Mouse (Mus musculus) CH12.LX (cell line): ENCODE data around the gene Sfxn3. TPM values are rescaled to one million over a fixed set of nuclear protein-coding genes. Genes with fewer than 3 reads are reported as not detected.

Experiments
- DNase-seq: peaks from one replicate; pipeline ENCODE4 v3.0.0-alpha.2; 2013; ENCODE audit errors: extremely low read depth
- H3K27ac ChIP-seq: 2 replicates; pipeline ENCODE4 v1.5.1; 2012; ENCODE audit warnings: low read depth, mild to moderate bottlenecking, control low read depth, moderate library complexity; ENCODE audit not compliant: insufficient read depth
- H3K27me3 ChIP-seq: replicated peaks from 2 replicates; pipeline ENCODE3; 2012; ENCODE audit warnings: inconsistent platforms
- H3K36me3 ChIP-seq, 2 experiments: replicated peaks in 1 of 2; 2 replicates each; pipeline versions ENCODE3 to v1.6.1; 2012; ENCODE audit warnings: inconsistent platforms in 1 of 2, low read length in 1 of 2, mild to moderate bottlenecking in 1 of 2, mixed read lengths in 1 of 2, moderate library complexity in 1 of 2; ENCODE audit not compliant: control insufficient read depth in 1 of 2, insufficient read depth in 1 of 2
- H3K4me1 ChIP-seq, 2 experiments: 2 replicates each; pipeline ENCODE4 v1.6.1; 2012; ENCODE audit warnings: inconsistent platforms in 1 of 2, moderate library complexity in 1 of 2; ENCODE audit not compliant: insufficient read depth in 2 of 2, control insufficient read depth in 1 of 2
- H3K4me2 ChIP-seq: 2 replicates; pipeline ENCODE4 v1.6.1; 2012; ENCODE audit warnings: low read depth, mild to moderate bottlenecking, control low read depth; ENCODE audit not compliant: poor library complexity, insufficient read depth, severe bottlenecking
- H3K4me3 ChIP-seq, 3 experiments: fragments of 150-350 bp in 1 of 3; sonication (generic) in 1 of 3; replicated peaks in 1 of 3; 2 replicates each; pipeline versions ENCODE3 to v1.5.1; 2011 to 2012; ENCODE audit warnings: low read depth in 2 of 3, low read length in 2 of 3, mild to moderate bottlenecking in 2 of 3, moderate library complexity in 2 of 3, control low read depth in 1 of 3, improper control_type of control experiment in 1 of 3, inconsistent platforms in 1 of 3, mixed read lengths in 1 of 3; ENCODE audit not compliant: poor library complexity in 1 of 3
- H3K79me2 ChIP-seq: replicated peaks from 2 replicates; pipeline ENCODE4 v1.6.1; 2012; ENCODE audit warnings: mild to moderate bottlenecking, moderate library complexity; ENCODE audit not compliant: control insufficient read depth, poor library complexity, insufficient read depth, severe bottlenecking; ENCODE audit errors: extremely low read depth
- H3K9ac ChIP-seq: 2 replicates; pipeline ENCODE4 v1.6.1; 2012; ENCODE audit warnings: low read depth, mild to moderate bottlenecking, control low read depth, moderate library complexity; ENCODE audit not compliant: insufficient read depth
- H3K9me3 ChIP-seq: replicated peaks from 2 replicates; pipeline ENCODE3; 2012; ENCODE audit warnings: low read length, inconsistent platforms, mixed read lengths
- BHLHE40 ChIP-seq: IDR thresholded peaks from 2 replicates; pipeline ENCODE4 v1.6.1; 2011; ENCODE audit warnings: mild to moderate bottlenecking, low read depth, low read length, improper control_type of control experiment
- CHD1 ChIP-seq: IDR thresholded peaks from 2 replicates; pipeline ENCODE4 v1.6.1; 2012; ENCODE audit warnings: low read depth, low read length, improper control_type of control experiment, inconsistent platforms
- CTCF ChIP-seq, 2 experiments: IDR thresholded peaks in 1 of 2; conservative IDR thresholded peaks in 1 of 2; 2 replicates each; pipeline ENCODE4 v1.5.1; 2011 to 2012; ENCODE audit warnings: low read depth in 2 of 2, low read length in 2 of 2, improper control_type of control experiment in 1 of 2, inconsistent platforms in 1 of 2, mild to moderate bottlenecking in 1 of 2, moderate library complexity in 1 of 2
- E2F4 ChIP-seq: IDR thresholded peaks from 2 replicates; pipeline ENCODE4 v1.6.1; 2011; ENCODE audit warnings: low read depth, low read length, improper control_type of control experiment; ENCODE audit not compliant: insufficient replicate concordance
- EP300 ChIP-seq: IDR thresholded peaks from 2 replicates; pipeline ENCODE4 v1.6.1; 2011; ENCODE audit warnings: low read length, improper control_type of control experiment
- ETS1 ChIP-seq: conservative IDR thresholded peaks from 2 replicates; pipeline ENCODE4 v1.6.1; 2012; ENCODE audit warnings: low read depth, mild to moderate bottlenecking, inconsistent platforms, low read length, improper control_type of control experiment, moderate library complexity
- JUN ChIP-seq: IDR thresholded peaks from 2 replicates; pipeline ENCODE4 v1.6.1; 2011; ENCODE audit warnings: low read depth, mild to moderate bottlenecking, low read length, improper control_type of control experiment, moderate library complexity; ENCODE audit not compliant: insufficient read depth
- MAFK ChIP-seq: IDR thresholded peaks from 2 replicates; pipeline ENCODE4 v1.6.1; 2011; ENCODE audit warnings: low read length, improper control_type of control experiment; ENCODE audit not compliant: insufficient replicate concordance
- MAX ChIP-seq: IDR thresholded peaks from 2 replicates; pipeline ENCODE4 v1.6.1; 2011; ENCODE audit warnings: low read length, improper control_type of control experiment
- NELFE ChIP-seq: IDR thresholded peaks from 2 replicates; pipeline ENCODE4 v1.6.1; 2011; ENCODE audit warnings: low read depth, low read length, improper control_type of control experiment
- NRF1 ChIP-seq: IDR thresholded peaks from 2 replicates; pipeline ENCODE4 v1.6.1; 2014; ENCODE audit warnings: low read depth, mild to moderate bottlenecking, inconsistent platforms, low read length, improper control_type of control experiment, moderate library complexity
- POLR2AphosphoS2 ChIP-seq: IDR thresholded peaks from 2 replicates; pipeline ENCODE4 v1.6.1; 2011; ENCODE audit warnings: low read depth, low read length, improper control_type of control experiment
- RAD21 ChIP-seq: IDR thresholded peaks from 2 replicates; pipeline ENCODE4 v1.6.1; 2011; ENCODE audit warnings: low read depth, mild to moderate bottlenecking, low read length, improper control_type of control experiment, moderate library complexity
- SMC3 ChIP-seq: IDR thresholded peaks from 2 replicates; pipeline ENCODE4 v1.6.1; 2011; ENCODE audit warnings: low read depth, low read length, improper control_type of control experiment
- TBP ChIP-seq: conservative IDR thresholded peaks from 2 replicates; pipeline ENCODE4 v1.6.1; 2011; ENCODE audit warnings: low read depth, low read length, improper control_type of control experiment
- UBTF ChIP-seq: IDR thresholded peaks from 2 replicates; pipeline ENCODE4 v1.6.1; 2012; ENCODE audit warnings: low read depth, mild to moderate bottlenecking, inconsistent platforms, low read length, improper control_type of control experiment, moderate library complexity
- USF1 ChIP-seq: IDR thresholded peaks from 2 replicates; pipeline ENCODE4 v1.6.1; 2014; ENCODE audit warnings: low read depth, mild to moderate bottlenecking, inconsistent platforms, low read length, improper control_type of control experiment
- ZC3H11A ChIP-seq: IDR thresholded peaks from 2 replicates; pipeline ENCODE4 v1.6.1; 2012; ENCODE audit warnings: low read depth, mild to moderate bottlenecking, inconsistent platforms, low read length, improper control_type of control experiment
- ZKSCAN1 ChIP-seq: IDR thresholded peaks from 2 replicates; pipeline ENCODE4 v1.6.1; 2012; ENCODE audit warnings: low read depth, inconsistent platforms, low read length, improper control_type of control experiment, borderline replicate concordance
- ZMIZ1 ChIP-seq: IDR thresholded peaks from 2 replicates; pipeline ENCODE4 v1.6.1; 2012; ENCODE audit warnings: low read depth, mild to moderate bottlenecking, inconsistent platforms, low read length, improper control_type of control experiment
- ZNF384 ChIP-seq: IDR thresholded peaks from 2 replicates; pipeline ENCODE4 v1.6.1; 2012; ENCODE audit warnings: low read depth, low read length, improper control_type of control experiment, inconsistent platforms
- dilution Hi-C: fragments of 300-500 bp; cut with MboI; formaldehyde crosslinking; loops from 2 replicates; pipeline ENCODE4 v1.14.3; 2020; ENCODE audit warnings: low sequenced_read_pairs; ENCODE audit not compliant: extremely low pct_unique_long_range_greater_than_20kb, extremely low pct_ligation_motif_present
- in situ Hi-C: fragments of 300-500 bp; cut with MboI; formaldehyde crosslinking; loops from 3 replicates; pipeline ENCODE4 v1.14.3; 2019; ENCODE audit warnings: low sequenced_read_pairs, low pct_ligation_motif_present, low pct_unique_long_range_greater_than_20kb, mixed read lengths
- polyA plus RNA-seq: library from polyadenylated mRNA; unstranded; fragments of >175 nt; gene quantifications from 2 replicates; pipeline ENCODE4 v1.2.1, GENCODE M21; 2012; ENCODE audit warnings: low read depth; ENCODE audit not compliant: insufficient read length
- total RNA-seq, 2 experiments: library from RNA; depleted of rRNA; stranded (reverse); fragments of 300-350 nt in 1 of 2; fragments of >200 nt in 1 of 2; gene quantifications; 2 replicates each; pipeline ENCODE4 v1.2.3; 2012 to 2014

The Sfxn3 gene
- total and polyA plus RNA-seq, 3 experiments = 1.4 to 4.2 (median 3.6) TPM

GRCm38 (mm10) chr19:45012636-45013035, 34.7 kb upstream of the Sfxn3 start:
- peaks cover 21 to 59% of the 10 kb centered on the region in 2 experiments for H3K4me1 ChIP-seq
- no peak overlapping the region for H3K27ac ChIP-seq
- in situ Hi-C loops = no loop called here
- H3K4me2 ChIP-seq = no peak overlapping the region
- TF ChIP-seq UBTF (no peak), ZMIZ1 (no peak), CHD1 (no peak), USF1 (no peak), TBP (no peak), E2F4 (no peak), EP300 (no peak), ZNF384 (no peak), ZKSCAN1 (no peak), ETS1 (no peak), ZC3H11A (no peak), SMC3 (peak; percentile 70), MAX (no peak), CTCF (conservative IDR thresholded peaks at IDR 0.05 in 1 of 2, IDR thresholded peaks at IDR 0.05 in 1 of 2; ENCODE audit: low read depth in 2 of 2, low read length in 2 of 2) (peak; percentile 5 to 76; a peak in 3 of 4 replicates), RAD21 (peak; percentile 62), BHLHE40 (no peak), NRF1 (no peak), MAFK (no peak), NELFE (no peak), JUN (no peak)
- H3K9me3 ChIP-seq = no peaks in the 10 kb centered on the region
- no peak for DNase-seq
- peaks cover 8% of the 10 kb centered on the region; the same call in 1 of the 2 replicates for H3K79me2 ChIP-seq
- H3K36me3 ChIP-seq = peaks cover 28 to 54% of the 10 kb centered on the region in 2 experiments
- no peak overlapping the region for H3K9ac ChIP-seq
- dilution Hi-C loops = no loop called here
- no peak overlapping the region for H3K4me3 ChIP-seq
- peaks cover 8% of the 10 kb centered on the region for H3K27me3 ChIP-seq

- H3K9ac ChIP-seq = no peak overlapping the region
- dilution Hi-C loops (no loop called here), in situ Hi-C loops (no loop called here)
- no peak overlapping the region for H3K4me3 ChIP-seq
- H3K79me2 ChIP-seq = no peaks in the 10 kb centered on the region
- no peak overlapping the region for H3K27ac ChIP-seq
- H3K4me2 ChIP-seq = no peak overlapping the region
- TF ChIP-seq E2F4 = no peak
- TF ChIP-seq POLR2AphosphoS2 = 0 out of 2 replicates have a peak, but pooled peaks have one; percentile 81
- H3K27me3 ChIP-seq = peaks cover 16% of the 10 kb centered on the region
- no peak for DNase-seq
- peaks cover 22 to 44% of the 10 kb centered on the region in 2 experiments for H3K36me3 ChIP-seq
- no peaks in the 10 kb centered on the region for H3K9me3 ChIP-seq
- H3K4me1 ChIP-seq = peaks cover 15 to 48% of the 10 kb centered on the region in 2 experiments
Measured at GRCm38 (mm10) chr19:45013581-45014225, 33.6 kb upstream of the Sfxn3 start.
